ENCODE assay signal across 8 mouse cellular contexts in the genomic region with DNA sequence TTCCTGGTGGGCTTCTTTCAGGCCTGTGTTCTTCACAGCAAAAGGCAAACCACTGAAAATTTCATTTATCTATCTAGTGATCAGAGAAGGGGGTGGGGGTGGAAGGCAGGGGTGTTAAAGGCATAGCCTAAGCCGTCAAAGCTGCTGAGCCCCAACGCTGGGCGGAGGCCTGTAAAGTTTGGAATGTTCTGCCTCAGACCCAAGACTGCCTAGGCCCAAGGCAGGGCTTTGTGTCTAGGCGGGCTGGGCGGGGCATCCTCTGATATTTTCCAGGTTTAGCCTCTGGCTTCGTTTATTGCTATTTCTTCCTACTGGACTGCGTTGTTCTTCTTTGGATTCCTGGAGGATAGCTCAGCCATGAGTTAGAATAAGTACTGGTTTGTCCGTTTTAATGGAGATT. TPM values are rescaled to one million over a fixed set of nuclear protein-coding genes. Genes with fewer than 3 reads are reported as not detected.
DNase-seq lines count a peak whose midpoint lies in the region; ATAC-seq lines count a peak whose summit lies in the region.

No protein-coding gene starts in this region.

- no peaks in the 10 kb centered on the region for H3K27me3 ChIP-seq in heart, embryonic 16.5 days (ENCODE audit: control insufficient read depth, insufficient read depth, low read length)
- H3K27me3 ChIP-seq in midbrain, embryonic 14.5 days (ENCODE audit: control insufficient read depth, insufficient read depth, low read length), result 0 out of 2 replicates have a peak, but pooled peaks cover 2% of the 10 kb centered on the region

- no peaks in the 10 kb centered on the region for H3K9me3 ChIP-seq in heart, embryonic 16.5 days (replicated peaks; ENCODE audit: control insufficient read depth, low read length)
- no peaks in the 10 kb centered on the region for H3K9me3 ChIP-seq in midbrain, embryonic 14.5 days (ENCODE audit: control insufficient read depth, low read length)

- no peaks in the 10 kb centered on the region for H3K36me3 ChIP-seq in heart, embryonic 16.5 days (ENCODE audit: control insufficient read depth, insufficient read depth)
- H3K36me3 ChIP-seq in midbrain, embryonic 14.5 days (ENCODE audit: control insufficient read depth, insufficient read depth, low read length), result no peaks in the 10 kb centered on the region

- H3K4me2 ChIP-seq in heart, embryonic 16.5 days (ENCODE audit: low read depth, low read length), result peak overlapping the region; percentile 86
- peak overlapping the region; percentile 92 for H3K4me2 ChIP-seq in midbrain, embryonic 14.5 days (ENCODE audit: low read length)

- ATAC-seq in heart, embryonic 16.5 days (replicated peaks; ENCODE audit: extremely low read depth, insufficient read depth, low FRiP score), result peak; percentile 53; the same call in 1 of the 2 replicates
- peak; percentile 12; the same call in 1 of the 2 replicates for ATAC-seq in midbrain, embryonic 14.5 days (ENCODE audit: low FRiP score, low TSS enrichment)
- ATAC-seq in megakaryocyte, adult 5-6 weeks (ENCODE audit: poor library complexity, severe bottlenecking), result no peak
- ATAC-seq in megakaryocyte-erythroid progenitor cell, adult 5-6 weeks (replicated peaks; ENCODE audit: low FRiP score, low TSS enrichment, poor library complexity, severe bottlenecking), result no peak

- H3K9ac ChIP-seq in heart, embryonic 16.5 days (ENCODE audit: low read length), result peak overlapping the region; percentile 91
- H3K9ac ChIP-seq in midbrain, embryonic 14.5 days (replicated peaks; ENCODE audit: low read length), result peak overlapping the region; percentile 64

- H3K27ac ChIP-seq in heart, embryonic 16.5 days (ENCODE audit: low read length), result peak overlapping the region; percentile 90
- H3K27ac ChIP-seq in midbrain, embryonic 14.5 days (replicated peaks; ENCODE audit: low read depth, low read length), result peak overlapping the region; percentile 77

- peak overlapping the region; percentile 67 for H3K4me3 ChIP-seq in heart, embryonic 16.5 days (ENCODE audit: low read length)
- H3K4me3 ChIP-seq in midbrain, embryonic 14.5 days (replicated peaks; ENCODE audit: low read depth, low read length), result peak overlapping the region; percentile 45

- 43% methylated on average over 8 of the region's 8 CpGs for WGBS in heart, embryonic 16.5 days
- 49% methylated on average over 8 of the region's 8 CpGs for WGBS in midbrain, embryonic 14.5 days

- peak; percentile 76 for DNase-seq in ZHBTc4 (ENCODE audit: low read depth, low spot score)
- DNase-seq in fibroblast of lung, adult 2 months (ENCODE audit: low read depth), result peak; percentile 83
- DNase-seq in kidney, postnatal 36 days, result peak; percentile 48 to 65
- DNase-seq in midbrain, embryonic 14.5 days, result no peak
- no peak for DNase-seq in thymus, postnatal 25 days

- H3K4me1 ChIP-seq in heart, embryonic 16.5 days (ENCODE audit: control insufficient read depth, insufficient read depth, low read length), result peaks cover 17% of the 10 kb centered on the region
- H3K4me1 ChIP-seq in midbrain, embryonic 14.5 days (ENCODE audit: control insufficient read depth, insufficient read depth, low read length), result peaks cover 5% of the 10 kb centered on the region

RNA-seq across cellular contexts. Expression of a gene that starts 0.3 kb away (rescaled TPM):
- 97.4 and 97.5 TPM in 2 replicates for polyA plus RNA-seq in heart, embryonic 16.5 days (2015; fragmentation: Nextera tagmentation; extraction: Ambion mirVana)
- polyA plus RNA-seq in midbrain, embryonic 14.5 days (2014; fragmentation: Nextera tagmentation; extraction: Ambion mirVana), result 23.2 and 27.9 TPM in 2 replicates
- not detected in 2 replicates for total RNA-seq in megakaryocyte, adult 5-6 weeks (2015)
- total RNA-seq in megakaryocyte, adult 5-6 weeks (2017), result not detected in 2 replicates
- not detected in 2 replicates for total RNA-seq in megakaryocyte-erythroid progenitor cell, adult 5-6 weeks (2014; fragmentation: Nextera tagmentation)
- total RNA-seq in megakaryocyte-erythroid progenitor cell, adult 5-6 weeks (2017), result 0.61 and 0.75 TPM in 2 replicates

RNA-seq across cellular contexts. Expression of a gene that starts 56.9 kb away (rescaled TPM):
- not detected in 2 replicates for polyA plus RNA-seq in heart, embryonic 16.5 days (2015; fragmentation: Nextera tagmentation; extraction: Ambion mirVana)
- 1.7 and 3.0 TPM in 2 replicates for polyA plus RNA-seq in midbrain, embryonic 14.5 days (2014; fragmentation: Nextera tagmentation; extraction: Ambion mirVana)
- not detected in 2 replicates for total RNA-seq in megakaryocyte, adult 5-6 weeks (2015)
- total RNA-seq in megakaryocyte, adult 5-6 weeks (2017), result not detected in 2 replicates
- total RNA-seq in megakaryocyte-erythroid progenitor cell, adult 5-6 weeks (2014; fragmentation: Nextera tagmentation), result not detected in 2 replicates
- not detected in 2 replicates for total RNA-seq in megakaryocyte-erythroid progenitor cell, adult 5-6 weeks (2017)

Comparison
In these comparisons a context has a peak if more than half of its experiments do, and no peak if none do; other contexts are left out.
1. DNase-seq: peak in ZHBTc4 (single experiment), fibroblast of lung, adult 2 months (single experiment) and kidney, postnatal 36 days (2 of 2); none in midbrain, embryonic 14.5 days (single experiment) and thymus, postnatal 25 days (single experiment).
2. ATAC-seq: peak in heart, embryonic 16.5 days (single experiment) and midbrain, embryonic 14.5 days (single experiment); none in megakaryocyte, adult 5-6 weeks (single experiment) and megakaryocyte-erythroid progenitor cell, adult 5-6 weeks (single experiment).